Mouse (Mus musculus) stomach, postnatal 0 days (tissue): ENCODE results near the gene Serpina1b.
"Not testable (repeated sequence)": the region's sequence is repeated elsewhere in the genome, so short reads cannot be mapped to it uniquely, and the experiment has no call there.

ENCODE experiments used
- CTCF ChIP-seq: IDR thresholded peaks from 2 replicates; pipeline ENCODE4 v1.5.1; 2016; ENCODE audit warnings: antibody characterized with exemption, low read depth, mild to moderate bottlenecking, moderate library complexity
- EP300 ChIP-seq: optimal IDR thresholded peaks from 2 replicates; pipeline ENCODE3; 2016; ENCODE audit warnings: antibody characterized with exemption

GRCm38 (mm10) chr12:103745957-103746356 is 84.2 kb downstream of the Serpina1b start:
- not testable (repeated sequence) for TF ChIP-seq EP300, CTCF
